Mouse (Mus musculus) A20 (cell line): ENCODE measurements around the gene Car3.

ENCODE experiments used
- DNase-seq: peaks from one replicate; pipeline ENCODE4 v3.0.0-alpha.2; 2011; ENCODE audit warnings: low read depth, low spot score

Car3 gene

GRCm38 (mm10) chr3:14911992-14912582 lies 48.8 kb downstream of the Car3 start:
- no peak for DNase-seq

GRCm38 (mm10) chr3:14913774-14914173 lies 50.5 kb downstream of the Car3 start:
- DNase-seq: no peak

- DNase-seq: no peak
Measured at GRCm38 (mm10) chr3:14915355-14915754, 52.0 kb downstream of the Car3 start.

GRCm38 (mm10) chr3:14917261-14917660 lies 53.9 kb downstream of the Car3 start:
- DNase-seq: no peak
